Mouse (Mus musculus): ENCODE measurements at regions not wholly inside any gene's neighbourhood (a gene's known extent, or its start where the extent isn't known, plus 50 kb on each side); places are given as distances from the start of the nearest gene placed in this dataset.
A peak's percentile ranks its signal among the peaks of the same experiment; 100 is the strongest.

DNA sequence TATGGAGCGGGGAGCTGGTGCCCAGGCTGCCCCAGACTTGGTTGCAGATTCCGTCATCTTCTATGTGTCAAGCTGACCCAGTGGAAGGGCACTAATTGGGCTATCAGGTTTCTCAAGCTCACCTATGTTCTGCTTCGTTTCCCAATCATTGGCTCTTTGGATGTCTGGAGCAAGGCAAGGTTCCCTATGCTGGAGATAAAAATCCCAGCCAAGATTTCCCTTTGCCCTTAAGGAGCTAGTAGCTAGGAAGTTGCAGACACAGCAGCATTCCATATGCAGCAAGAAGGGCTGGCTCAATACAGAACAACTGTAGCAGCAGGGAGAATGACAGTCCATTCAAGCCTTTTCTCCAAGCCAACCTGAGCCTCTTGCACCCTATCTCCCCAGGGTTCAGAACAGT lies 159.2 kb upstream of the Zfp706 start:
- no peak for DNase-seq (ENCODE audit: low spot score in 2 of 2)

GRCm38 (mm10) chr15:37165887-37166507 lies 158.4 kb upstream of the Zfp706 start:
- peak in 1 of 2 experiments; percentile 0 for DNase-seq (ENCODE audit: low spot score in 2 of 2)

GRCm38 (mm10) chr15:37165216-37165615 lies 157.6 kb upstream of the Zfp706 start:
- DNase-seq (ENCODE audit: low spot score in 2 of 2) = no peak

- no peak for DNase-seq (ENCODE audit: low spot score in 2 of 2)
Observed at GRCm38 (mm10) chr15:37164191-37165135, 156.9 kb upstream of the Zfp706 start.

GRCm38 (mm10) chr15:37159956-37160355 lies 152.4 kb upstream of the Zfp706 start:
- no peak for DNase-seq (ENCODE audit: low spot score in 2 of 2)

DNA sequence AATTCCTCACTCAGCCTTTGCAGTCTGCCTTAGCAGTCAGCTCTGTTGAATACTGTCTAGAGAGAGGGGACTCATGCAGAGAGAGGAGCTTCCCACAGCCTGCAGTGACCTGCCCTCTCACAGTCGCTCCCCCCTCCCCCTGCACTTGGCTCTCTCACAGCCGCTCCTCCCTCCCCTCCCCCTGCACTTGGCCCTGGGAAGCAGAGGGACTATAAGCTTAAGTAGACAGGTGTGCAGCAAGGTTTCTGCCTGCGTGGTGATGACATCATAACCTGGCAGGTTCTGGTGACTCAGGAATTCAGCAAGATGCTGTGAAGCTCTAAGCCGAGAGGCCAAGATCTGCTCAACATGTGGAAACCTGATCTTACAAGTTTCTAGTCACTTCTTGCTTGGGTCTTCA lies 151.8 kb upstream of the Zfp706 start:
- DNase-seq (ENCODE audit: low spot score in 2 of 2) = no peak

- no peak for DNase-seq (ENCODE audit: low spot score in 2 of 2)
Observed at GRCm38 (mm10) chr15:37157386-37157785, 149.8 kb upstream of the Zfp706 start.

- DNase-seq (ENCODE audit: low spot score in 2 of 2) = no peak
Observed at GRCm38 (mm10) chr15:37154934-37155333, 147.4 kb upstream of the Zfp706 start.

DNA sequence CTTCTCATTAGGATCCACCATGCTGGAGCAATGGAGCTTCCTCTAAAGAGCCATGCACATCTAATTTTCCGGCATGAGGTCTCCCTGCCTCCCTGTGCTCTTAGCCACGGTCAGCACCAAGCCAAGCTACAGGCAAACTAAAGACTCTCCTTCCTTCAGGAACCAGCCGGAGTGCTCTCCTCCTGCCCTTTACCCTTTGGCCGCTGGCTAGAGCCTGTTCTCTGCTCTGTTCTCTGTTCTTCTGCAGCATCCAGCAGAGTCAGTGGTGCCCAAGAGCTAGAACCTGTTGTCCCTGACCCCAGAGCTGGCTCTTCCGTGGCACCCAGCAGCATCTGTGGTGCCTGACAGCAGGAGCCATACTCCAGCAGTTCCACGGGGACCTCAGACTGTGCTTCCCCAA lies 145.6 kb upstream of the Zfp706 start:
- DNase-seq (ENCODE audit: low spot score in 2 of 2) = no peak

DNA sequence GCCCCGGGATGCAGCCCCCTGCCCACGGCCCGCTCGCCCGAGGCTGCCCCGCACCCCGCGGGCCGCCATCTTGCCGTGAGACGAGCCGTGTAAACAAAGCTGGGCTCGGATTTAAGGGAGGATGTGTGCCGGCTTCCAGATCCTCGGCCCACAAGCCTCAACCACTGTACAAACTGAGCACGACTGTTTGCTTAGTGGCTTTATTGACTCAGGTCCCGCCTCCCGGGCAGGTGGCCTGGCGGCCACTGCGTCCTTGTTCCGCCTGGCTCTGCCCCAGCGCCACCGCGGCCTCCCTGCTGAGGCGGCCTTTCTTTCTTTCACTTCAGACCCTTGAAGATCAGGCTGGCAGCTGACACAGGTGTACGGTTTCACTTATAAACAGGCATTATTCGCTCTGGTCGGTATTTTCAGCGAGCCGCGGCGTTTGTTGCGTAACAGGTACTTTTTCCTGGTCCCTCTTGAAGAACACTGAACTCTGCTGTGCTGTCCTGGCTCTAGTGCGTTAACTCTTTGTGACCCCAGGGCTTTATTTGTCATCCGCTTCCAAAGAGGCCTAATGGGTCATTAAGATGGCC lies 128.1 kb upstream of the Zfp706 start:
- peak; percentile 41 to 49 for DNase-seq (ENCODE audit: low spot score in 2 of 2)

GRCm38 (mm10) chr15:37134913-37135589 lies 127.5 kb upstream of the Zfp706 start:
- peak; percentile 17 to 18 for DNase-seq (ENCODE audit: low spot score in 2 of 2)

DNA sequence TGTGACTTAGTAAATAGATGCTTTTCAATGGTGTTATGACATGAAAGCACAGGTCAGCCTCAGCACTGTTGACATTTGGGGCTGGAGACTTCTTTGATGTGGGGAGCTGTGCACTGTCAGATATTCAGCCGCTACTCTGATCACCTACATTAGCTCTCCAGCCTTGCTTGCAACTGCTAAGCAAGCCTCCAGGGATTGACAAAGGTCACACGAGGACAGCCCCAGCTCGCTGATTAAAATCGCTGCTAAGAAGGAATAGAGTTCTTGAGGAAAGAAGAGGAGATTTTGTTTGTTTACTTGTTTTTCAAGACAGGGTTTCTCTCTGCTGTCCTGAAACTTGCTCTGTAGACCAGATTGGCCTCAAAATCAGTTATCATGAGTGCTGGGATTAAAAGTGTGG lies 126.8 kb upstream of the Zfp706 start:
- DNase-seq (ENCODE audit: low spot score in 2 of 2) = no peak

DNA sequence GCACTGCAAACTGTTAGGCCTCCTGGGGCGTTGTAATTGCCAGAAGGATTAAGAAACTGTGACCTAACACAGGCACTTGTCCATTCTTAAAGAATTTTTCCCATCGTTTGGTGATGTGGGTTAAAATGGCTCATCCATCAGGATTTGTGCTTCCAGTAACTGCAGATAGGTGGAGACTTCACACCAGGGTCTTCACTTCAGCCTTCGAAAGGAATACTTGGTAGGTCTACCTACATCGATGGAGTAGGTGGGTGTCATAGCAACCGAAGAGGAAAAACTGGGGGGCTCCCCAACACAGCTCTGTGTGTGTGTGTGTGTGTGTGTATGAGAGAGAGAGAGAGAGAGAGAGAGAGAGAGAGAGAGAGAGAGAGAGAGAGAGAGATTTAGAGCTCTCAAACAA lies 126.3 kb upstream of the Zfp706 start:
- no peak for DNase-seq (ENCODE audit: low spot score in 2 of 2)

GRCm38 (mm10) chr15:37127681-37128080 lies 120.1 kb upstream of the Zfp706 start:
- DNase-seq (ENCODE audit: low spot score in 2 of 2) = no peak

GRCm38 (mm10) chr15:37127170-37127569 lies 119.6 kb upstream of the Zfp706 start:
- DNase-seq (ENCODE audit: low spot score in 2 of 2) = no peak

DNA sequence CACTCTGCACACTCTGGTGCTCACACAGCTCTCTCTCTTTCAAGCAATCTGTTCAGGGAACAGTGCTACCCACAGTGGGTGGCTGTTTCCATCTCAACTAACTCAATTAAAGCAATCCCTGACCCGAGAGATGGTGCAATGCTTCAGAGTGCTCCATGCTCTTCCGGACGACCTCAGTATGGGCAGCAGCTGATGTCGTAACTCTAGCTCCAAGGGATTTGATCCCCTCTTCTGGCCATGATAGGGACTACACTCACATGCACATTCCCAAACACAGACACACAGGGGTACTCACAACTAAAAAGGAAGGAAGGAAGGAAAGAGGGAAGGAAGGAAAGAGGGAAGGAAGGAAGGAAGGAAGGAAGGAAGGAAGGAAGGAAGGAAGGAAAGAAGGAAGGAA lies 118.2 kb upstream of the Zfp706 start:
- DNase-seq (ENCODE audit: low spot score in 2 of 2) = no peak

DNA sequence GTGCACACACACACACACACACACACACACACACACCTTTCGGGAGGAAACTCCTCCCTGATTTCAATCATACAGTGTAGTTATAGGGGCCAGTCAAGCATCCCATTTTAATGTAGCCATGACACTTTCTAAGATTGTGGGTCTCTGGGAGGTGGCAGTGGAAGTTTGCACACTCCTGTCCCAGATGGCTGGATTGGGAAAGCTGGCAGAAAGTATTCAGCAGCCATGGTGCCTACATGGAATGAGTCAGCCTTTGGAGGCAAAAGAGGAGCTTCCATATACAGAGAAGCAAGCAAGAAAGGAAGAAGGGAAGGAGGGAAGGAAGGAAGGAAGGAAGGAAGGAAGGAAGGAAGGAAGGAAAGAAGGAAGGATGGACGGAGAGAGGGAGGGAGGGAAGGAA lies 117.4 kb upstream of the Zfp706 start:
- DNase-seq (ENCODE audit: low spot score in 2 of 2) = no peak

GRCm38 (mm10) chr15:37124299-37124698 lies 116.7 kb upstream of the Zfp706 start:
- DNase-seq (ENCODE audit: low spot score in 2 of 2) = no peak

- DNase-seq (ENCODE audit: low spot score in 2 of 2) = peak; percentile 37 to 71
Observed at GRCm38 (mm10) chr15:37120381-37120780, 112.8 kb upstream of the Zfp706 start.

DNA sequence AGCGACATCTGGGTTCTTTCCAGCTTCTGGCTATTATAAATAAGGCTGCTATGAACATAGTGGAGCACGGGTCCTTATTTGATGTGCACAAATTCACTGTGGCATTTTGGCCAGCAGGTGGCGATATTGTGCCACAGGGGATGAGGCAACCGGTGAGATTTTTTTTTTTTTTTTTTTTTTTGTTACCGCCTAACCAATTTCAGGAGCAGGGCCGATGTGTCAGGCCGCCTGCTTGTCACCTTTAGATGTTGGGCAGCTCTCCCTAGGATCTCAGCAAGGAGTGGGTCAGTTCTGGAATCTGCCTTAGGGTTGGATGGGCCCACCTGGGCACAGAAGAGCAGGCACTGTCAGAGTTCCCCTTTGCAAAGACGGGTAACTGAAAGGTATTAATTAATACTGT lies 106.5 kb upstream of the Zfp706 start:
- DNase-seq (ENCODE audit: low spot score in 2 of 2) = peak in 1 of 2 experiments; percentile 32

- no peak for DNase-seq (ENCODE audit: low spot score in 2 of 2)
Observed at GRCm38 (mm10) chr15:37110462-37110861, 102.9 kb upstream of the Zfp706 start.

DNA sequence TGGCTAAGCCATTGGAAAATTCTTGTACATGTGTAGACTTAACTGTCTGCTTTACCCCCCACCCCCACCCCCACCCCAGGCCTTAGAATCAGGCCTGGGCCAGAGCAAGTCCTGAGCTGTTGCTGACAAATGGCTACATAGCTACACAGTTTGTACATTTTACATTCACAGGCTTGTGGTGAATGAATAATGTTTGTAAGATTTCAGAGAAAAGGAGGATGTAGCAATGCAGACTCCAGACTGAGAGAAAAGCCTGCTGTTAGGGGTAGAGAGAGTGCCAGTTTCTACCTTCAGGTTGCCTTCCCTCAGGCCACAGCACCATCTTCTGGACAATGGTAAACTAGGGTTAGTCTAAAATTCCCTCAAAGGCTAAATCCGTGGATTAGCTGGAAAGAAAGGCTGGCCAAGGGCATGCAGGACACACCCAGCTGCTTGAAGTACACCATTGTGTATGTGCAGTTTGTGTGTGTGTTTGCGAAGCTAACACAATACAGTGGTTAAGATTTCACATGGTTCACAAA lies 94.5 kb upstream of the Zfp706 start:
- DNase-seq (ENCODE audit: low spot score in 2 of 2) = no peak

Measured in heart, adult 9 months (tissue).